Mouse (Mus musculus): ENCODE data around the gene Plppr2. TPM values are rescaled to one million over a fixed set of nuclear protein-coding genes. Genes with fewer than 3 reads are reported as not detected.
A peak's percentile ranks its signal among the peaks of the same experiment; 100 is the strongest.

The Plppr2 gene
- polyA plus RNA-seq, 1 experiment from 2014 or later, result 6.6 TPM

DNA sequence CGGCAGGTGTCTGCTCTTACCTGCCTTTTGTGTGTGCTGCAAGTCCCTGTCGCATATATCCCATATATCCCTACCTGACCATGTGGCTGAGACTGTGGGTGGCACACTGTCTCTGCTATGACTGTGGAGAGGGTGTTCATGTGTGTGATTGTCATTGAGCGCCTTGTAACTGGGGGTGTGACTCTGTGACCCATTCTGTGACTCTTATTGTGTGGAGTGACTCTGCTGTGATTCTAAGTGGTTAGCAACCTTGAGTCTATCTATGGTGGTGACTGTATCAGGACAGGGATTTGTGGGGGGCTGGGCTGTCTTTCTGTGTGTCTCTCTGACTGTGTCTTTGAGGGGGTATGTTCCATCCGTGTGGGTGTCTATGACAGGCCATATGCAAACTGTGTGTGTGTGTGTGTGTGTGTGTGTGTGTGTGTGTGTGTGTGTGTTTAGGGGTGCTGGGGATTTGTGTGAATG lies 910 bp downstream of the Plppr2 start:
- H3K27ac ChIP-seq (replicated peaks; ENCODE audit: low read depth, low read length), result no peak overlapping the region
- no peaks in the 10 kb centered on the region for H3K9me3 ChIP-seq (ENCODE audit: control insufficient read depth, low read length)
- 89% methylated on average over 4 of the region's 4 CpGs for WGBS
- 0 out of 2 replicates have a peak overlapping the region, but pooled peaks have one; percentile 10 for H3K4me2 ChIP-seq (ENCODE audit: low read depth, severe bottlenecking)
- no peaks in the 10 kb centered on the region for H3K27me3 ChIP-seq (ENCODE audit: control insufficient read depth, insufficient read depth, low read length)
- DNase-seq (ENCODE audit: low spot score) (no peak), ATAC-seq (ENCODE audit: insufficient number of reproducible peaks, low FRiP score, low TSS enrichment, low read depth) (no peak)
- no peaks in the 10 kb centered on the region for H3K36me3 ChIP-seq (ENCODE audit: control insufficient read depth, insufficient read depth, low read length)
- H3K9ac ChIP-seq (ENCODE audit: low read length), result 0 out of 2 replicates have a peak overlapping the region, but pooled peaks have one; percentile 30
- no peak overlapping the region for H3K4me3 ChIP-seq (ENCODE audit: low read depth, low read length)
- H3K4me1 ChIP-seq (ENCODE audit: control insufficient read depth, insufficient read depth, low read length), result no peaks in the 10 kb centered on the region

DNA sequence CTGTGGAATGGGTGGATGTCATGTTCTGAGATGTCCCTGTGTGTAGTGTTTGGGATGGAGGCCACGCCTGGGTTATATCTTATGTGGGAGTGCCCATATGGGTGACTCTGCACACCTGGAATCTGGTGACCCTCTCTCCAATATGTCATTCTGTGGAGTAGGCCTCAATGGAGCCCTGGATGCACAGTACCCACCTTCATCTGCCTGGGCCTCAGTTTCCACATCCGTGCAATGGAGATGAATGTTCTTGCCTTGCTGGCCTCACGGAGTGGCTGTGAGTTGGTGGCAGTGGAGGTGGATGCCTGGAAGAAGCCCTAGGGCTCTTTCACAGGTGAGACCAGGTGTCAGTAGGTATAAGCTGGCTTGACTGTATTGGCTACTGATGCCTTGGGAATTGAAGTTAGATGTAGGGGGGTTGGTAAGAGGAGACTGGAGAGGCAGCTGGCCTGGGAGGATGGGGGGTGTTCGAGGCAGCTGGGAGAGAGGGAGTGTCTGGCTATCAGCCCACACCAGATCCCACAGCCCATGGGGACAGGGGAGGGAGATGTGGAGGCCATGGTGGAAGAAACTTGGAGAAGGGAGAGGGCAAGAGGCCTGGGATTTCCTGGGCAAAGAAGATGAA lies 1.5 kb downstream of the Plppr2 start:
- H3K9ac ChIP-seq (ENCODE audit: low read length), result no peak overlapping the region
- no peak overlapping the region for H3K4me3 ChIP-seq (ENCODE audit: low read depth, low read length)
- H3K27me3 ChIP-seq (ENCODE audit: control insufficient read depth, insufficient read depth, low read length), result no peaks in the 10 kb centered on the region
- H3K4me2 ChIP-seq (ENCODE audit: low read depth, severe bottlenecking), result no peak overlapping the region
- H3K4me1 ChIP-seq (ENCODE audit: control insufficient read depth, insufficient read depth, low read length), result no peaks in the 10 kb centered on the region
- no peaks in the 10 kb centered on the region for H3K36me3 ChIP-seq (ENCODE audit: control insufficient read depth, insufficient read depth, low read length)
- no peak overlapping the region for H3K27ac ChIP-seq (replicated peaks; ENCODE audit: low read depth, low read length)
- no peak for ATAC-seq (ENCODE audit: insufficient number of reproducible peaks, low FRiP score, low TSS enrichment, low read depth)
- no peak for DNase-seq (ENCODE audit: low spot score)
- no peaks in the 10 kb centered on the region for H3K9me3 ChIP-seq (ENCODE audit: control insufficient read depth, low read length)
- WGBS, result 80% methylated on average over 4 of the region's 4 CpGs

DNA sequence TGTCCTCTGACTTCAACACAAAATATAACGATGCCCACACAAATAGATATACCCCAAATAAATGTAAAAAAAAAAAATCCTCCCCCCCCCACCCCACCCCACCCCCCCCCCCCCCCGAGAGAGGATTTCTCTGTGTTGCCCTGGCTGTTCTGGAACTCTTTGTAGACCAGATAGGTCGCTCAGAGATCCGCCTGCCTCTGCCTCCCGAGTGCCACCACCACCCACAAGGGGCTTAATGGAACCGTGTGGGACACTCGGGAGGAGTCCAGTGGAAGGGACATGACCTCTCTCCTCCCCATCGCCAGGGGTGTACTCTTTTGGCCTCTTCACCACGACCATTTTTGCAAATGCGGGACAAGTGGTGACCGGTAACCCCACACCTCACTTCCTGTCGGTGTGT lies 6.2 kb downstream of the Plppr2 start:
- 74% methylated on average over 11 of the region's 12 CpGs for WGBS
- no peak overlapping the region for H3K4me3 ChIP-seq (ENCODE audit: low read depth, low read length)
- ATAC-seq (ENCODE audit: insufficient number of reproducible peaks, low FRiP score, low TSS enrichment, low read depth), result no peak
- no peak overlapping the region for H3K4me2 ChIP-seq (ENCODE audit: low read depth, severe bottlenecking)
- DNase-seq (ENCODE audit: low spot score), result no peak
- H3K4me1 ChIP-seq (ENCODE audit: control insufficient read depth, insufficient read depth, low read length), result 0 out of 2 replicates have a peak, but pooled peaks cover 5% of the 10 kb centered on the region
- H3K27ac ChIP-seq (replicated peaks; ENCODE audit: low read depth, low read length), result no peak overlapping the region
- H3K9ac ChIP-seq (ENCODE audit: low read length), result no peak overlapping the region
- H3K27me3 ChIP-seq (ENCODE audit: control insufficient read depth, insufficient read depth, low read length), result peaks cover 9% of the 10 kb centered on the region
- no peaks in the 10 kb centered on the region for H3K9me3 ChIP-seq (ENCODE audit: control insufficient read depth, low read length)
- no peaks in the 10 kb centered on the region for H3K36me3 ChIP-seq (ENCODE audit: control insufficient read depth, insufficient read depth, low read length)

DNA sequence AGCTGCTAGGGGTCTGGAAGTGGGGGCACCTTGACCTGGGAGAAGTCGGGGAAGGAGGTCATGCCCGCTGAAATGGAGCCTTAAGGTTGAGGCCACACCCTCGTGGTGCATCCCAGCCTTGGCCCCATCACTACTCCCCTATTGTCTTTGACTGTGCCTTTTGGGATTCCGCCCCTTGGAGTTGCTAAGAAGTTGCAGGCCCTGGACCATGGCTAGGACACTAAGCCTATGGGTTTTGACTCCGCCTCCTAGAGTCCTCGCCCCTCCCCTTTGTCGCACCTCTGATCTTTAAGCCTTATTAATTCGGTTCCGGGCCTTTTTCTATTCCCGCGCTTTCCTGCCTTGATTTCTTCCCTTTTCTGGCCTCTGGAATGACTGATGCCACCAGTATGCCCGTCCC lies 6.8 kb downstream of the Plppr2 start:
- DNase-seq (ENCODE audit: low spot score) (no peak), ATAC-seq (ENCODE audit: insufficient number of reproducible peaks, low FRiP score, low TSS enrichment, low read depth) (no peak)
- Histone ChIP-seq H3K4me2 (ENCODE audit: low read depth, severe bottlenecking) (no peak overlapping the region), H3K27me3 (ENCODE audit: control insufficient read depth, insufficient read depth, low read length) (peaks cover 14% of the 10 kb centered on the region), H3K9me3 (ENCODE audit: control insufficient read depth, low read length) (no peaks in the 10 kb centered on the region), H3K9ac (ENCODE audit: low read length) (no peak overlapping the region), H3K27ac (replicated peaks; ENCODE audit: low read depth, low read length) (no peak overlapping the region), H3K4me1 (ENCODE audit: control insufficient read depth, insufficient read depth, low read length) (0 out of 2 replicates have a peak, but pooled peaks cover 5% of the 10 kb centered on the region), H3K4me3 (ENCODE audit: low read depth, low read length) (no peak overlapping the region), H3K36me3 (ENCODE audit: control insufficient read depth, insufficient read depth, low read length) (no peaks in the 10 kb centered on the region)
- WGBS, result 43% methylated on average over 12 of the region's 12 CpGs

DNA sequence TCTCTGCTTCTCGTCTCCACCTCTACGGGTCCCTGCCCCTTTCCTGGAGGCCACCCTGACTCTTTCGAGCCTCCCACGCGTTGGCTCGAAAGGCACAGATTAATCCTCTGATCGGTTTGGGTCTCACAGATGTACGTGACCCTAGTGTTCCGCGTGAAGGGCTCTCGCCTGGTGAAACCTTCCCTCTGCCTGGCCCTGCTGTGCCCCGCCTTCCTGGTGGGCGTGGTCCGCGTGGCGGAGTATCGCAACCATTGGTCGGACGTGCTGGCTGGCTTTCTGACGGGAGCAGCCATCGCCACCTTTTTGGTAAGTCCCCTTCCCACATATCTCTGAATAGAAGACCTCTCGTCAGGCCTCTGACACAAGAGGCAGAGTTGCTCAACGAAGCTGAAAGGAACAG lies 7.4 kb downstream of the Plppr2 start:
- Histone ChIP-seq H3K36me3 (ENCODE audit: control insufficient read depth, insufficient read depth, low read length) (no peaks in the 10 kb centered on the region), H3K9ac (ENCODE audit: low read length) (no peak overlapping the region), H3K4me2 (ENCODE audit: low read depth, severe bottlenecking) (no peak overlapping the region), H3K27ac (replicated peaks; ENCODE audit: low read depth, low read length) (no peak overlapping the region), H3K4me3 (ENCODE audit: low read depth, low read length) (no peak overlapping the region), H3K27me3 (ENCODE audit: control insufficient read depth, insufficient read depth, low read length) (peaks cover 14% of the 10 kb centered on the region), H3K4me1 (ENCODE audit: control insufficient read depth, insufficient read depth, low read length) (0 out of 2 replicates have a peak, but pooled peaks cover 5% of the 10 kb centered on the region), H3K9me3 (ENCODE audit: control insufficient read depth, low read length) (no peaks in the 10 kb centered on the region)
- WGBS, result 13% methylated on average over 23 of the region's 23 CpGs
- ATAC-seq (ENCODE audit: insufficient number of reproducible peaks, low FRiP score, low TSS enrichment, low read depth), result no peak
- peak; percentile 54 for DNase-seq (ENCODE audit: low spot score)

DNA sequence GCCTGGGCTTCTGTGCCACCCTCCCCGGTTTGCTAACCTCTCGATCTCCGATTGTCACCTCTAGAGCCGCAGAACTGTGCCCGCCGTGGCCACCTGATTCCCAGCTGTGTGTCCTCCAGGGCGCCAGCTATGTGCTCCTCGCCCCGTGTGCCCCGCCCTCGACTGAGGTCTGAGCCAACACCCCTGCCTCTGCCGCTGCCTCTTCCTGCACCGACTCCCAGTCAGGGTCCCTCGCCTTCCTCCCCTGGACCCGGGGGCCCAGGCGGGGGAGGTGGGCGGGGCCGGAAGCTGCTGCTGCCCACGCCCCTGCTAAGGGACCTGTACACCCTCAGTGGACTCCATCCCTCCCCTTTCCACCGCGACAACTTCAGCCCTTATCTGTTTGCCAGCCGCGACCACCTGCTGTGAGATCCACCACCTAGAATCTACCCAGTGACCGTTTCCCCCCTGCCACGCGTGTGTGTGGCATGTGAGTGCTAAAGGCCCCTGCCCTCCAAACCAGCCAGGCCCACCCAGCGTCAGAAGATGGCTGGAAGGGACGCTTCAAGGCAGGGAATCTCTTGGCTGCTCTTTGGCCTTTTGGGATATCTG lies 10.8 kb downstream of the Plppr2 start:
- no peak for DNase-seq (ENCODE audit: low spot score)
- Histone ChIP-seq H3K36me3 (ENCODE audit: control insufficient read depth, insufficient read depth, low read length) (no peaks in the 10 kb centered on the region), H3K4me3 (ENCODE audit: low read depth, low read length) (no peak overlapping the region), H3K4me1 (ENCODE audit: control insufficient read depth, insufficient read depth, low read length) (0 out of 2 replicates have a peak, but pooled peaks cover 5% of the 10 kb centered on the region), H3K27ac (replicated peaks; ENCODE audit: low read depth, low read length) (no peak overlapping the region), H3K9me3 (ENCODE audit: control insufficient read depth, low read length) (no peaks in the 10 kb centered on the region), H3K27me3 (ENCODE audit: control insufficient read depth, insufficient read depth, low read length) (peaks cover 14% of the 10 kb centered on the region), H3K9ac (ENCODE audit: low read length) (no peak overlapping the region), H3K4me2 (ENCODE audit: low read depth, severe bottlenecking) (peak overlapping the region; percentile 22)
- WGBS, result 3% methylated on average over 24 of the region's 28 CpGs
- ATAC-seq (ENCODE audit: insufficient number of reproducible peaks, low FRiP score, low TSS enrichment, low read depth), result no peak

DNA sequence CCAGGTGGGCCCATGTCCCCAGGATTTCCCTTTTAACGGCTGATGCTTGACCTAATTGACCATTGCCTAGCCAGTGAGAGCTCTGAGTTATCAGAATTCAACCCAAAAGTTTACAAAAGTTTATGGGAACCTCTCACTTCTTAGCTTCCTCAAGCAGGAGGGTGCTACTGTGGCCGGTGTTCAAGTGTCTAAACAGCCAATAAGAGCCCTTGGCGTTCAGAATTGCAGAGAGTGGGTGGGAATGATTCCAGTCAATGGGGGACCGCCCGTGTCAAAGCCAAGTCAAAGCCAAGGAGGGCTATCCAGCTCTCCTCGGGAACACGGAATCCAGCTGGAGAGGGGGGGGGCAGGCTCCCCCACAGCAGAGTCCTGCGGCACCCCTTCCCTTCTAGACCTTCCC lies 11.3 kb downstream of the Plppr2 start:
- Histone ChIP-seq H3K9me3 (ENCODE audit: control insufficient read depth, low read length) (no peaks in the 10 kb centered on the region), H3K27me3 (ENCODE audit: control insufficient read depth, insufficient read depth, low read length) (peaks cover 14% of the 10 kb centered on the region), H3K9ac (ENCODE audit: low read length) (no peak overlapping the region), H3K4me3 (ENCODE audit: low read depth, low read length) (no peak overlapping the region), H3K27ac (replicated peaks; ENCODE audit: low read depth, low read length) (no peak overlapping the region), H3K36me3 (ENCODE audit: control insufficient read depth, insufficient read depth, low read length) (no peaks in the 10 kb centered on the region), H3K4me2 (ENCODE audit: low read depth, severe bottlenecking) (no peak overlapping the region), H3K4me1 (ENCODE audit: control insufficient read depth, insufficient read depth, low read length) (0 out of 2 replicates have a peak, but pooled peaks cover 5% of the 10 kb centered on the region)
- DNase-seq (ENCODE audit: low spot score) (no peak), ATAC-seq (ENCODE audit: insufficient number of reproducible peaks, low FRiP score, low TSS enrichment, low read depth) (no peak)
- 45% methylated on average over 8 of the region's 8 CpGs for WGBS

DNA sequence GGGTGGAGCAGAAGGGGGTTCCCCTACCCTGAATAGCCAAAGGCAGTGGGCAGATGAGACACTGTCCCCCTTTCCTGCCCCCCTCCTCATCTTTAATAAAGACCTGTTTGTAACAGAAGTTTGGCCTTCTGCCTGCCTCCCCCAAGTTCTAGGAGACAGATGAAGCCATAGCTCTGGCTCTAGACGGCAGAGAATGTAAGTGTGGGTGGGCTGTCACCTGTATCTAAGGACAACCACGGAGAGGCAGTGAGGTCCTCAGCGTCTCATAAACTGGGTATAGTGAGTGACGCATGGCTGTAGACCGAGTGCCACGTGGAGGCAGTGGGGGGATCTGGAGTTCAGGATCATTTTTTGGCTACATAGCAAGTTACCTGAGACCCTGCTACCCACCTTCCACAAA lies 12.0 kb downstream of the Plppr2 start:
- Histone ChIP-seq H3K27me3 (ENCODE audit: control insufficient read depth, insufficient read depth, low read length) (peaks cover 11% of the 10 kb centered on the region), H3K9ac (ENCODE audit: low read length) (no peak overlapping the region), H3K36me3 (ENCODE audit: control insufficient read depth, insufficient read depth, low read length) (no peaks in the 10 kb centered on the region), H3K9me3 (ENCODE audit: control insufficient read depth, low read length) (no peaks in the 10 kb centered on the region), H3K27ac (replicated peaks; ENCODE audit: low read depth, low read length) (no peak overlapping the region), H3K4me1 (ENCODE audit: control insufficient read depth, insufficient read depth, low read length) (0 out of 2 replicates have a peak, but pooled peaks cover 5% of the 10 kb centered on the region), H3K4me3 (ENCODE audit: low read depth, low read length) (no peak overlapping the region), H3K4me2 (ENCODE audit: low read depth, severe bottlenecking) (no peak overlapping the region)
- ATAC-seq (ENCODE audit: insufficient number of reproducible peaks, low FRiP score, low TSS enrichment, low read depth), result no peak
- DNase-seq (ENCODE audit: low spot score), result no peak
- 71% methylated on average over 6 of the region's 6 CpGs for WGBS
